Mouse (Mus musculus) thymus, adult 2 months (tissue): ENCODE measurements around the gene Adprhl1. TPM values are rescaled to one million over a fixed set of nuclear protein-coding genes. Genes with fewer than 3 reads are reported as not detected.

Source experiments
- DNase-seq: peaks from one replicate; pipeline ENCODE4 v3.0.0; 2021
- H3K27ac ChIP-seq: fragments of 200-500 bp; 2 replicates; pipeline ENCODE4 v1.5.1; 2012; ENCODE audit warnings: low read length, control low read depth; ENCODE audit not compliant: control insufficient read depth, insufficient read depth
- H3K27me3 ChIP-seq: fragments of 200-500 bp; 2 replicates; pipeline ENCODE4 v1.6.1; 2012; ENCODE audit warnings: mild to moderate bottlenecking, low read length, moderate library complexity, mixed read lengths; ENCODE audit not compliant: control insufficient read depth, insufficient read depth
- H3K36me3 ChIP-seq: fragments of 200-500 bp; 2 replicates; pipeline ENCODE4 v1.6.1; 2012; ENCODE audit warnings: mild to moderate bottlenecking, low read length, moderate library complexity; ENCODE audit not compliant: control insufficient read depth, insufficient read depth
- H3K4me1 ChIP-seq: fragments of 200-500 bp; replicated peaks from 2 replicates; pipeline ENCODE4 v1.6.1; 2012; ENCODE audit warnings: low read length; ENCODE audit not compliant: control insufficient read depth, insufficient read depth
- H3K4me3 ChIP-seq: fragments of 200-500 bp; 2 replicates; pipeline ENCODE4 v1.5.1; 2012; ENCODE audit warnings: mild to moderate bottlenecking, low read length, control low read depth, moderate library complexity; ENCODE audit not compliant: control insufficient read depth, insufficient read depth
- CTCF ChIP-seq: fragments of 200-500 bp; IDR thresholded peaks from 2 replicates; pipeline ENCODE4 v1.5.1; 2012; ENCODE audit warnings: mild to moderate bottlenecking, control low read depth, low read length, moderate library complexity, borderline replicate concordance; ENCODE audit not compliant: control insufficient read depth, poor library complexity, insufficient read depth; ENCODE audit errors: extremely low read depth
- POLR2A ChIP-seq: fragments of 200-500 bp; IDR thresholded peaks from 2 replicates; pipeline ENCODE4 v1.6.1; 2012; ENCODE audit warnings: mild to moderate bottlenecking, low read length, control low read depth, moderate library complexity; ENCODE audit not compliant: control insufficient read depth, poor library complexity, insufficient read depth; ENCODE audit errors: extremely low read depth
- WGBS: fragments of 180-500 bp; shearing (Covaris S2); methylation state at CpG from one replicate; pipeline ENCODE4 v1.1.7; 2018; 5-methylcytosine and 5-hydroxymethylcytosine counted together
- polyA plus RNA-seq: library from polyadenylated mRNA; depleted of rRNA; stranded (reverse); fragments of >200 nt; gene quantifications from 2 replicates; pipeline ENCODE4 v1.2.3, GENCODE M21; 2012

Gene Adprhl1
- polyA plus RNA-seq, 1 experiment, result 9.2 TPM

DNA sequence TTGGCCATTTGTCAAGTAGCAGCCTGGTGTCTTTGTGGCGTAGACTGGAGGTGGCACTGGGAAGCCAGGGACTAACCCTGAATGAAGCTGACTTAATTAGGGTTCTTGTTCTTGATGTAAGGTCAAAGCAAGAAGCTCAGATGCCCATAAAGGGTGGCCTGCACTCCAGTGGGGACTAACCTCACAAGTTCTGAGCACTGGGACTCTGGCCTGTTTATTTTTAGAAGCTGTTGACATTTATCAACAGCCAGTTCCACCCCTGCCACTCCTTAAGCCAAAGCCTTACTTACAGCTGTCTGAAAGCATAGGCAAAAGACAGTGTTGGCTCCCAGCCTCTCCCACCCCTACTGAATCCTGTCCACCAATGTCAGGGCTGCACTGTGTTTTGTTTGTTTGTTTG, 44.2 kb downstream of the Adprhl1 start:
- H3K4me1 ChIP-seq, result peaks cover 21% of the 10 kb centered on the region
- no peak for DNase-seq
- H3K27ac ChIP-seq, result no peak overlapping the region
- WGBS, result 87% methylated on average over 1 of the region's 1 CpGs
- no peak overlapping the region for H3K4me3 ChIP-seq
- H3K27me3 ChIP-seq, result no peaks in the 10 kb centered on the region
- TF ChIP-seq CTCF, result no peak
- no peak for TF ChIP-seq POLR2A
- H3K36me3 ChIP-seq, result no peaks in the 10 kb centered on the region

DNA sequence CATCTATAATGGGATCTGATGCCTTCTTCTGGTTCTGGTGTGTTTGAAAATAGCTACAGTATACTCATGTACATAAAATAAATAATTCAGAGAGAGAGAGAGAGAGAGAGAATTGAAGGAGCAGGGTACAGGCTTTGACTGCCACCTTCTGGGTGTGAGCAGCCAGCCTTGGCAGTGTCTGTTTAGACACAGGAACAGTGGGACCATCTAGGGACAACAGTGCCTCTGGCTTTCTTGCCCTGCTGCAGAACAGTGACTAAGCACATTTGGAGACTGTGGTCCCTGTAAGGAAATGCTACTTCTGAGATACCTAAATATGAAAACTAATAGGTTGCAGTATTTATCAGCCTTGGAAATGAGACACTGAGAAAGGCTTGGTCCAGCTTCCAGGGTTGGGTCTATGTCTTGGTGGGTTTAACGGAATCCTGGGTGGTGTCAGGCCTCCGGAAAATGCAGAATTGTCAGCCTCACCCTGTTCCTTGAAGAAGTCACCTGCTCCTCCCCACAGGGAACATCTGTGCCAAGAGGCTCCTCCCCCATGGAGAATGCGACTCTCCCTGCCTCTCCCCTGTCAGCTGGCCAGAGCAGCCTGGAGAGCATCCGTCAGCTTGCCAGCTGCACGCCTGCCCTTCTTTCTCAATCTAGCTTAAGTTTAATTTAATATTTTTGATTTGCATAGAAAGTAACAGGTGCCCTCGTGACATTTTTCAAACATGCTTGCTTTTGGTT, 45.2 kb downstream of the Adprhl1 start:
- DNase-seq, result no peak
- no peak for TF ChIP-seq POLR2A
- TF ChIP-seq CTCF, result no peak
- Histone ChIP-seq H3K36me3 (no peaks in the 10 kb centered on the region), H3K4me3 (no peak overlapping the region), H3K27me3 (no peaks in the 10 kb centered on the region), H3K4me1 (peaks cover 15% of the 10 kb centered on the region), H3K27ac (no peak overlapping the region)
- 22% methylated on average over 6 of the region's 6 CpGs for WGBS

DNA sequence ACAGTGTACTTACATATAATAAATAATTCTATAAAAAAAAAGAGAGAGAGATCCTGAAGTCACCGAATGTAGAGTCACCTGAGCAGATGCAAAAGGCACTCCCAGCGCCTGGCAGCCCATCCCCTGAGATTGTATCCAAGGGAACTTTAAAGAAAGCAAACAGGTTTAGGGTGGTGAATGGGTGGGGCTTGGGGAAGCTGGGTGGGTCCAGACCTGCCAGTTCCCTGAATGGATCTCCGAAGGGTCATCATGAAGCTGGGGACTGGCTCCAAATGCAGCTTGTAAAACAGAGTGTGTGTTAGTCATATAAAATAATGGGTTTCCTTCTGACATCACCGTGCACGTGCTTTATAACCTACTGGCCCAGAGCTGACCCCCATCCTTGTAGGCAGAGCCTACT, 47.7 kb downstream of the Adprhl1 start:
- Histone ChIP-seq H3K27me3 (peaks cover under 1% of the 10 kb centered on the region; the same call in 1 of the 2 replicates), H3K4me3 (no peak overlapping the region), H3K36me3 (no peaks in the 10 kb centered on the region), H3K4me1 (peaks cover 3% of the 10 kb centered on the region; the same call in 1 of the 2 replicates), H3K27ac (no peak overlapping the region; the same call in 1 of the 2 replicates)
- no peak for DNase-seq
- no peak for TF ChIP-seq POLR2A
- no peak for TF ChIP-seq CTCF
- WGBS, result 90% methylated on average over 5 of the region's 5 CpGs

DNA sequence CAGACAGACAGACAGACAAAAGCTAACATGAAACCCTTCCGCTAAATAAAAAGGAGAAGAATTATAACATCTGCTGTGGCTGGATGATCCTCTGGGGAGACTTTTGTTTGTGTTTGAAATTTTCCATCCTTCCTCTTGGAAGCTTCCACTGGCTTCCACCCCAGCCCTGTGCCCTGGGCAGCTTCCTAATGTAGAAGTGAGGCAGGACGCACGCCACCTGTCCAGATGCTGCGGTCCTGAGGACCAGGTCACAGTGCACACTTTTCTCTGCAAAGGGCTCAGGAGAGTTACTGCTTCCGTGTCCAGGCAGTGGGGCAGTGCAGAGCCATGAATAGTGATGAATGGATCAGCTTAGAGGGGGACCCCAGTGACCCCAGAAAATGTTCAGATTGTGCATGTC, 48.7 kb downstream of the Adprhl1 start:
- no peak for DNase-seq
- Histone ChIP-seq H3K27me3 (peaks cover 6% of the 10 kb centered on the region; the same call in 1 of the 2 replicates), H3K4me1 (peaks cover 8% of the 10 kb centered on the region), H3K4me3 (no peak overlapping the region), H3K36me3 (no peaks in the 10 kb centered on the region), H3K27ac (no peak overlapping the region)
- WGBS, result 96% methylated on average over 5 of the region's 5 CpGs
- TF ChIP-seq POLR2A (no peak), CTCF (no peak)

DNA sequence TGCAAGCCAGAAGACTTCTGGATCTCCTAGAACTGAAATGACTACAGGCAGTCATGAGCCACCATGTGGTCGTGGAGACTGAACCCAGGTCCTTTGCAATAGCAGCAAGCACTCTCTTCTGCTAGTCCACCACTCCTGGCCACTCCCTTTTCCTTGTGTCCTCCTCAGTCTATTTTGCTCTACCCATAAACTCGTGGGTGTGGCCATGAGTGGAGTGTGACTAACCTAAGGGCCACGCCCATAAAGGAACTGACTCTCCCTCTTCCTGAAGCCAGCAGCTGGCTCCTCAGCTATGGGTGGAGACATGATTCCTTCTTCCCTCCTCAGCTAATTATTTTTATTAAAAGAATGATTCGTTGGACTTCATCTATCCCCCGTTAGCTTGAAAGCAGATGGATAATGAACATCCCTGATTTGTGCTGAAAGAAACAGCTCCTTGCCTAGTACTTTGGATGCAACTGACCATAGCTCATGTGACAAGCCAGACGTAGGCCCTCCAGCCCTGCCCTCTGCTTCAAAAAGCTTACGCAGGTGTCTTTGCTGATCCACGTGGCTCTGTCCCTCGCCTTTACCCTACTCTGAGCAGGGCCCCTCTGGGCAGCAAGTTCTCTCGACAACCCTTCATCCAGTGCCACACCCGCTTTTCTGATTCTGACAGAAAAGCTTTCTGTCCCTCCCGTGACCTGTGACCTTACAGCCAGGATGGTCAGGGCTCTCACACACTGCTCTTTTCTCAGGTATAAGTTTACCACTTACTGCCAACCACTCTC, 49.4 kb downstream of the Adprhl1 start:
- no peak overlapping the region for H3K27ac ChIP-seq
- peaks cover 6% of the 10 kb centered on the region; the same call in 1 of the 2 replicates for H3K27me3 ChIP-seq
- TF ChIP-seq CTCF (no peak), POLR2A (no peak)
- WGBS, result 82% methylated on average over 12 of the region's 12 CpGs
- DNase-seq, result no peak
- no peaks in the 10 kb centered on the region for H3K36me3 ChIP-seq
- no peak overlapping the region for H3K4me3 ChIP-seq
- peaks cover 10% of the 10 kb centered on the region for H3K4me1 ChIP-seq

DNA sequence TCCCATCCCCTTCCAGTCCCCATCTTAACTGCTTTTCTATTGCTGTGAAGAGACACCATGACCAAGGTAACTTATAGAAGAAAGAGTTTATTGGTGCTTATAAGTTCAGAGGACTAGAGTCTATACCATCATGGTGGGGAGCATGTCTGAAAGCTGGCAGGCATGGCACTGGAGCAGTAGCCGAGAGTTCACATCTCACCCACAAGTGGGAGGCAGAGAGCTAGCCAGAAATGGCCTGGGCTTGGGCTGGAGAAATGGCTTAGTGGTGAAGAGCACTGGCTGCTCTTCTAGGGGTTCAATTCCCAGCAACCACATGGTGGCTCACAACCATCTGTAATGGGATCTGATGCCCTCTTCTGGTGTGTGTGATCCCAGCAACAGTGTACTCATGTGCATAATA, 50.5 kb downstream of the Adprhl1 start:
- DNase-seq, result peak; percentile 20
- Histone ChIP-seq H3K36me3 (no peaks in the 10 kb centered on the region), H3K4me3 (no peak overlapping the region), H3K27me3 (peaks cover 6% of the 10 kb centered on the region; the same call in 1 of the 2 replicates), H3K4me1 (peaks cover 7% of the 10 kb centered on the region), H3K27ac (no peak overlapping the region)
- TF ChIP-seq POLR2A (no peak), CTCF (no peak)
- 81% methylated on average over 1 of the region's 1 CpGs for WGBS

DNA sequence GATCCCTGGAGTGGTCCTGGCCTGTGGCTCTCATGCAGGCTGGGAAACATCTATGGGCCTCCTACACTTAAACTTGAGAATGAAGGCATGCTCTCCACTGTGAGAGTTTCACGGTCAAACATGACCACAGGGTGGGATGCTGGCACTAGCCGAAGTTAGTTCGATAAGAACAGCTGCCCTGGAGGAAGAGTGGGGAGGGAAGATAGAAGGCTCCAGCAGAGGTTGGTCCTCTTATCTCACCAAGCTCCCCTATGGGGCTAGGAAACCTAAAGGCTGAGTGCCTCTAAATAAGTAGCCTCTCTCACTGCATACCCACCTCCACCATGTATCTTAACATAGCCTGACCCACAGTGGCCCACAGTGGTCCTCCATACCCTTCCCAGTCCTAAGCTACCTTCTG, 51.2 kb downstream of the Adprhl1 start:
- Histone ChIP-seq H3K27me3 (peaks cover 6% of the 10 kb centered on the region; the same call in 1 of the 2 replicates), H3K4me3 (no peak overlapping the region), H3K4me1 (peaks cover 7% of the 10 kb centered on the region), H3K27ac (no peak overlapping the region), H3K36me3 (no peaks in the 10 kb centered on the region)
- TF ChIP-seq CTCF (no peak), POLR2A (no peak)
- 87% methylated on average over 3 of the region's 3 CpGs for WGBS
- DNase-seq, result no peak
